Mouse (Mus musculus): ENCODE results near the gene Foxe3. TPM values are rescaled to one million over a fixed set of nuclear protein-coding genes. Genes with fewer than 3 reads are reported as not detected.
A peak's percentile ranks its signal among the peaks of the same experiment; 100 is the strongest.

Gene Foxe3
- polyA plus RNA-seq, 1 experiment from 2014 or later = not detected

DNA sequence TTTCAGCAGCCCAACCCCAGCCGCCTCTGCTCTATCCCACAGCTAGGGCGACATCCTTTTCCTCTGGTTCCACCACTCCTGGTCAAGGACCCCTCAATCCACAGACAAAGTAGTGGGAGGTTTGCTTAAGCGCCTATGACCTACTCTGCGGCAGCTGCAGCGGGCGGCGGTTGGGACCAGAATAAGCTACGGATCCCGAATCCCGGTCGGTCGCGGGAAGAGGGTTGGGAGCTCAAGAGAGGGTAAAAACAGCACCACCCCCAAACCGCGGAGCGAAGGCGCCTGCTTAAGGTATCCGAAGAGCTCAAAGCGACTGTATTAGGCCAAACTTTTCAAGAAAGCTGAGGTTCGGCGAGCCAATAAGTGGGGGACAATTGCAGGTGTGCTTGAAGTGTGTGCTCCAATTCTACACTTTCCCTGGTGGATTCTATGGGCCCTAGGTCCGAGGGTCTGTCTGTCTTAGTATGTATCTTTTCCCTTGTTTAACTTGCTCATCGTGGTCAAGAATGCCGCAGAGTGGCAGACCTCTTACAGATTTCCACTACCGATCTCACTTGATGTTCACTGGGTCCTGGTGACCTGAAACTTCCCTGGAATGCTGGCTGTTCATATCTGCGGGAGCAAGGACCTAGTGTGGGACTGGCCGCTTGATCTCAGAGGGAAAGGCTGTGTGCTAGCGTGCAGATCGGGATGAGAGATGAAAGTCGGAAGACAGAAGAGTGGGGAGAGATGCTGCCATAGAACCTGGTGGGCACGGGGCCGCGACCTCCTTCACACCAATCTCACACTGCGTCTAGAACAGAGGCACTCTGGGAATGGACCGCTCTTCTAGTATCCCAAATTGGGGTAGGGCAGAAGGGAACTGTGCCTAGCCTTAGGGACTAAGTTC, 12.9 kb downstream of the Foxe3 start:
- peaks cover 17% of the 10 kb centered on the region for H3K4me1 ChIP-seq
- no peak overlapping the region for H3K4me3 ChIP-seq
- H3K9ac ChIP-seq = no peak overlapping the region
- H3K27ac ChIP-seq = no peak overlapping the region
- WGBS = 2% methylated on average over 35 of the region's 35 CpGs
- ATAC-seq = no peak
- no peaks in the 10 kb centered on the region for H3K9me3 ChIP-seq (replicated peaks)
- H3K4me2 ChIP-seq = no peak overlapping the region
- H3K27me3 ChIP-seq = peaks cover 97% of the 10 kb centered on the region
- no peaks in the 10 kb centered on the region for H3K36me3 ChIP-seq (ENCODE audit: poor library complexity, severe bottlenecking)

DNA sequence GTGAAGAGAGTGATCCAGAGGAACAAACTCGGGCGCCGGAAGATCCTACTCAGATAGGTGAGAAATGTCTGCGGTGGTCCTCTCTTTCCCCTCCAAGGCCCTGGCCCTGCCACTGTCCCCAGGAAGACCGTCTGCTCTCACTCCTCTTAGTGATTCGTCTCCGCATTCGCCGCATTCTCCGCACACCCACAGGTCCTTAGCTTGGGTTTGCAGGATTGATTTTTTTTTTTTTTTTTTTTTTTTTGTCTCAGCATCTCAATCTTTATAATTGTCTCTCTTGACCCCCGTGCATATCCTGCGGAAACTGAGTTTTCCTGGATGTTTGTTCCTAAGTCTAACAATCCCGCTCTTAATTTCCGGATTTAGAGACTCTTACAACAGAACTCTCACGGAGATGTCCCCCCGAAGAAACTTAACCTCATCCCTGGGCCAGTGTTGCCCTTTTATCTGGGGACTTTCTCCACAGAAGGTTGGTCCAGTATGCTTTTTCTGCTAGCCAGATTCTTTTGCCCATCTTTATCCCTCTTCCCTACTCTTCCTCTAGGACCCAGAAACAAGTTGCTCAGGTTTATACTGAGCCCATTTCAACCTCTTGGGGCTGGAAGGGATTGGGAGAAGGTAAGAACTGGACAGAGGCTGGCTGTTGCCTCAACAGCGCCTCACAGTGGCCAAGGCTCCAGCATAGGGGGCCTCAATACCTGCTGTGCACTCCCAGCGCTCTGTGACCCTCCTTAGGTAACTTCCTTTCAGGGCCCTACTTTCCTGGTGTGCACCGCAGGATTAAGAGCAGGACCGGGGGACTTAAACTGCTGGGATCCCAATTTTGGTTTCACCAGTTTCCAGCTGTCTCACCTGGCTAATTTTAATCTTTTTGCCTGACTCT, 16.0 kb downstream of the Foxe3 start:
- Histone ChIP-seq H3K36me3 (ENCODE audit: poor library complexity, severe bottlenecking) (no peaks in the 10 kb centered on the region), H3K27ac (no peak overlapping the region), H3K4me1 (peaks cover 26% of the 10 kb centered on the region), H3K9me3 (replicated peaks) (no peaks in the 10 kb centered on the region), H3K27me3 (peaks cover 99% of the 10 kb centered on the region), H3K4me2 (peak overlapping the region; percentile 65), H3K9ac (no peak overlapping the region), H3K4me3 (peak overlapping the region; percentile 43)
- no peak for ATAC-seq
- 2% methylated on average over 20 of the region's 20 CpGs for WGBS

DNA sequence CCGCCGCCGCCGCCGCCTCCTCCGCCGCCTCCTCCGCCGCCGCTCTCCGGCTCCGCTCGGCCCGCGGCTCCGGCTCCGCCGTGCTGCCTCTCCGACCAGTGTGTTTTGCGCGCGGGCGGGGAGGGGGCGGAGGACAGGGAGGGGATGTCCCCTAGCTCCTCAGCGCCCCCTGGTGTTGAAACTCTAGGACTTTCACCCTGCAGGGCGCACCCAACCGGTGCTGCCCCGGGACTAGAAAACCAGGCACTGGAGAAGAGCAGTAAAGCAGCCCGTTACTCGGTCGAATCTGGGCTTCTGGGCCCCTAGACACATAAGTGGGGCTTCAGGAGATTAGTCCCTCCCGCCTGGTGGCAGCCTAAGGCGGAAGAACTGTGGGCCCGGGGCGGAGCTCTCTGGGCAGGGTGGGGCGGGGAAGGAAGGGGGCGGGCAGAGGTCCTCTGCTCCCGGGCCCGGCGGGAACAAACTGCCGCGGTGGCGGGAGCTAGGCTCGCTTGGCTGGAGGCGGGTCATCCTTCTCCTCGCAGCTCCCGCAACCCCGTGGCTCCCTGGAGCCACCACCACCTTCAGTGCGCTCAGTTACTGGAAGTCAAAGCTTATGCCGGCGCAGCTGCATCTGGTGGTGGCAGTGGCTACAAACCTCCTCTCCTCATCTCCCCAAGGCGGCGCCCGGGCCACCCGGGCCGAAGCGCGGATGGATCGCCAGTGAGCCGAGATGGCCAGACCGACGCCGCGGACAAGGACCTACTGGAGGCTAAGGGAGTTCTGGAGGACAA, 16.8 kb downstream of the Foxe3 start, which contains the start of gene Foxd2:
Gene Foxd2, minus strand, starts transcription at position 45 of the 773 bp plus-strand sequence.
- 1% methylated on average over 51 of the region's 64 CpGs for WGBS
- Histone ChIP-seq H3K27ac (no peak within 1 kb of the TSS), H3K9ac (peak within 1 kb of the TSS; percentile 55; the same call in 1 of the 2 replicates)

DNA sequence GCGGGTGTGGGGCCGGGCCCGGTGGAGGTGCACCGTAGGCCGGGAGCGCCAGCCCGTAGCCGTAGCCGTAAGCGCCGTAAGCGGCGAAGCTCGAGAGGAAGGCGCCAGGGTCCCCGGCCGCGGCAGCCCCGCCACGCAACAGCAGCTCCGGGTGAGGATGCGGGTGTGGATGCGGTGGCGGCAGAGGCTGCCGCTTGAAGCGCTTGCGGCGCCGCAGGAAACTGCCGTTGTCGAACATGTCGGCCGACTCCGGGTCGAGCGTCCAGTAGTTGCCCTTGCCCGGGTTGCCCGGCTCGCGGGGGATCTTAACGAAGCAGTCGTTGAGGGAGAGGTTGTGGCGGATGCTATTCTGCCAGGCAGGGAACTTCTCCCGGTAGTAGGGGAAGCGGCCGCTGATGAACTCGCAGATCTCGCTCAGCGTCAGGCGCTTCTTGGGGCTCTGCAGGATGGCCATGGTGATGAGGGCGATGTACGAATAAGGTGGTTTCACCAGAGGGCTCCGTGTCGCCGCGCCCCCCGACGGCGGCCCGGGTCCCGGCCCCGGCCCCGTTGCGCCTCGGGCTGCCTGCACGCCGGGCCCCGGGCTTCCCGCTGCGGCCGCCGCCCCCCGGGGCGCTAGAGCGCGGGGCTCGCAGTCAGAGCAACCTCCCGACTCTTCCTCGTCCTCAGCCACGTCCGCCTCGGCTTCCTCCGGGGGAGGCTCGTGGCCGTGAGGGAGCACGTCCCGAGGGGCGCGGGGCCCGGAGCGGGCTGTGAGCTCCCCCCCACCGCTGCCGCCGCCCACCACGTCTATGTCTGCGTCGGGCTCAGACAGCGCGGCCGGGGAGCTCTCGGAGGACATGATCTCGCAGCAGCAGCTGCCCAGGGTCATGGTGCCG, 17.6 kb downstream of the Foxe3 start:
- no peak overlapping the region for H3K27ac ChIP-seq
- ATAC-seq = no peak; the same call in 1 of the 2 replicates
- no peaks in the 10 kb centered on the region for H3K9me3 ChIP-seq (replicated peaks)
- WGBS = 1% methylated on average over 97 of the region's 103 CpGs
- H3K9ac ChIP-seq = peak overlapping the region; percentile 55; the same call in 1 of the 2 replicates
- H3K36me3 ChIP-seq (ENCODE audit: poor library complexity, severe bottlenecking) = no peaks in the 10 kb centered on the region
- H3K27me3 ChIP-seq = peaks cover 99% of the 10 kb centered on the region
- peak overlapping the region; percentile 43 for H3K4me3 ChIP-seq
- peak overlapping the region; percentile 65 for H3K4me2 ChIP-seq
- peaks cover 26% of the 10 kb centered on the region for H3K4me1 ChIP-seq

More for the DNA sequence above, 16.8 kb downstream of the Foxe3 start, which contains the start of gene Foxd2:
- ATAC-seq = peak; percentile 87
- H3K4me2 ChIP-seq = peak within 1 kb of the TSS; percentile 65
- H3K9me3 ChIP-seq (replicated peaks) = no peaks in the 10 kb centered on the region
- peak within 1 kb of the TSS; percentile 43 for H3K4me3 ChIP-seq
- no peaks in the 10 kb centered on the region for H3K36me3 ChIP-seq (ENCODE audit: poor library complexity, severe bottlenecking)
- peaks cover 26% of the 10 kb centered on the region for H3K4me1 ChIP-seq
- peaks cover 99% of the 10 kb centered on the region for H3K27me3 ChIP-seq

DNA sequence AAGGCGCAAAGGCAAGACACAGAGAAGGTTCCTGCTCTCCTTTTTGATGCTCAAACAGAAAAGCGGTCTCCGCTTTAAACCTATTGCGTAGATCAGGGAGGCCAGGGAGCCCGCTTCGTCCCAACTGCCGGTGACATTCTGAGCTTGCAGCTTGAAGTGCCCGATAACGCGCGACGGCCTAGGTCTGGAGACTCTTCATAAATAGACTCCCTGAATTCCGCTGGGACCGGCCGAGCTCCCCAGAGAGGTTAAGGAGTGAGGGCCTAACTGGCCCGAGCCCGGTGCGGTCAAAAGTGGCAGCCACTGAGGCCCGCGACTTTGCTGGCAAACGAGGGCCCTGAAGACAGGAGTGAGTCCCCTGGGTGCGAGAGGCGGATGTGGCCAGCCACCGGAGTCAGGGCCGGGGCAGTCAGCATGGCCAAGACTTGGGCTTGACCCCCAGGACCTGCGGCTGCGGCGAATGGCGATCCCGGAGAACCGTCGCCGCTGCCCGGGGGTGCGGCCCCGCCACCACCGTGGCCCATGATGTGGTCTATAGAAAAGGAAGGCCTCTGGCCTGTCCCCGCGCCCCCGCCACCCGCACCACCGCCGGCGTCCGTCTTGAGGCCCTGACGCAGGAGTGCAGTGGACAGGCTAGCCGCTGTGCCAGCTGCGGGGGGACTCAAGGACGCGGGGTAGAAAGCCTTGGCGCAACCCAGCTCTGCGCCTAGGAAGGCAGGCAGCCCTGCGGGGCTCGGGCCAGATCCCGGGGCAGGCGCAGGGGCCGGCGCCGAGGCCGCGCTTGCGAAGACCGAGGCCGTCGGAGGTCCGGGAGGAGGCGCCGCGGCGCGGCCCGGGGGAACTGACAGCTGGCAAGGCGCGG, 18.5 kb downstream of the Foxe3 start:
- no peak overlapping the region for H3K27ac ChIP-seq
- 1% methylated on average over 74 of the region's 74 CpGs for WGBS
- H3K4me3 ChIP-seq = peak overlapping the region; percentile 43
- no peaks in the 10 kb centered on the region for H3K36me3 ChIP-seq (ENCODE audit: poor library complexity, severe bottlenecking)
- H3K9me3 ChIP-seq (replicated peaks) = no peaks in the 10 kb centered on the region
- 0 out of 2 replicates have a peak overlapping the region, but pooled peaks have one; percentile 55 for H3K9ac ChIP-seq
- H3K4me2 ChIP-seq = peak overlapping the region; percentile 65
- peaks cover 99% of the 10 kb centered on the region for H3K27me3 ChIP-seq
- peaks cover 33% of the 10 kb centered on the region for H3K4me1 ChIP-seq
- ATAC-seq = no peak

DNA sequence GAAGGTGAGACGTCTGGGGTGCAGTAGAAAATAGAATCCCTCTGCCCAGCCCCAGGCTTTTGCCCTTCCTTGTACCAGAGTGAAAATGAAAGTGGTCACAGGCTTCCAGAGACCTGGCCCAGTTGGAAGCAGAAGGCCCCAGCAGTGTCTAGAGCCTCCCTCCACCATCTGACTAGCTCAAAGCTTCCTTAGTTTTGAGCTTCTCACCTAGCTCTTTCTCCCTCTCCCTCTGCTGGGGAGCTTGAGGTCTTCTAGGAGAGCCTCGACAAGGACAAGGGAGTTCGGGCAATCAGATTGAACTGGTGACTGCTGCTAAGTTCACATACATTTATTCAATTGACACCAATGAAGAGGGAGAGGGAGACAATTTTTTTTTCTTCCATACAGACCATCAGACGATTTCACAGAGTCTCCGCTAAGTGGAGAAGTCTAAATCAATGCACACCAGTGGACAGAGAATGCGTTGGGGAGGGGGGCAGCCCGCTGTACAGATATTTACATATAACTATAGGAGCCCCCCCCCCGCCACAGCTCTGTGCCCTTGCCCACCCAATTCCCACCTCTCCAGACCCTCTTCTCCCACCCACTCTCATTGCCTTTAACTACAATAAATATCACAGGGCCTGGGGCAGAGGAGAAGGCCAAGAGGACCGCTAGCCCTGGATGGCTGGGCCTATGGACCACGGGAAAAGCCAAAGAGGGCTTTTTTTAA, 19.7 kb downstream of the Foxe3 start:
- H3K4me3 ChIP-seq = no peak overlapping the region
- H3K9me3 ChIP-seq (replicated peaks) = no peaks in the 10 kb centered on the region
- H3K4me2 ChIP-seq = no peak overlapping the region
- H3K9ac ChIP-seq = no peak overlapping the region
- peaks cover 38% of the 10 kb centered on the region for H3K4me1 ChIP-seq
- no peaks in the 10 kb centered on the region for H3K36me3 ChIP-seq (ENCODE audit: poor library complexity, severe bottlenecking)
- ATAC-seq = no peak
- peaks cover 100% of the 10 kb centered on the region for H3K27me3 ChIP-seq
- 5% methylated on average over 10 of the region's 10 CpGs for WGBS
- no peak overlapping the region for H3K27ac ChIP-seq

DNA sequence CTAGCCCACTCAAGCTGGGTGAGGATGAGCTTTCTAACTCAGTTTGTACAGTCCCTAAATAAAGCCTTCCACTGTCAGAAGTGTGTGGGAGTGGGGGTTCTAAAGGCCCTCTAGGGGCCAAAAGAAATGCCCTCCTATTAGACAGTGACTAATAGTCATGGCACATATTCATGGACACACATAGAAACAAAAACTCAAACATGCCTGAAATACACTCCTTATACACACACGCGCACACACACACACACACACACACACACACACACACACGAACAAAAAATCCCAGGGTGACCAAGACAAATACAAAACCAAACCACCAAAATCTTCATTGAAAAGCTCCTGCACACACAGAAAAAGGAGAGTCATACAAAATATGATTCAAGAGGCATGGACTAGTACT, 20.3 kb downstream of the Foxe3 start:
- Histone ChIP-seq H3K9ac (no peak overlapping the region), H3K9me3 (replicated peaks) (no peaks in the 10 kb centered on the region), H3K27me3 (peaks cover 100% of the 10 kb centered on the region), H3K36me3 (ENCODE audit: poor library complexity, severe bottlenecking) (no peaks in the 10 kb centered on the region), H3K27ac (no peak overlapping the region), H3K4me2 (no peak overlapping the region), H3K4me1 (peaks cover 38% of the 10 kb centered on the region), H3K4me3 (no peak overlapping the region)
- ATAC-seq = no peak
- WGBS = 39% methylated on average over 3 of the region's 3 CpGs

DNA sequence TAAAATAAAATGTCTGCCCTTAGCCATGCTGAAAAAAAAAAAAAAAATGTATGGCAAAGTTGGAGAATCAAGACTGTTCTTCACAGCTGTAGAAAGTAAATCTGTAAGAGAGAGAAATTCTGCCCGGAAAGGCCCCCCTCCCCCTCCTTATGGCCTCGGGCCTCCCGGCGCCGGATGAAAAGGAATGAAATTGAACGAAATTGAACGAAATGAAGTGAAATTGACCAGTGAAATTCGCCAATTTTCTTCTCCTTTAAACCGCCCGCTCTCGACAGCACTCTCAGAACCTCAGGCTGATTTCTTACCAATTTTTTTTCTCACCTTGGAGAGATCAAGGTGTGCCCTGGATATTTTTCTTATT, 22.4 kb downstream of the Foxe3 start:
- Histone ChIP-seq H3K4me3 (no peak overlapping the region), H3K36me3 (ENCODE audit: poor library complexity, severe bottlenecking) (no peaks in the 10 kb centered on the region), H3K27me3 (peaks cover 100% of the 10 kb centered on the region), H3K9me3 (replicated peaks) (no peaks in the 10 kb centered on the region), H3K27ac (no peak overlapping the region), H3K4me2 (no peak overlapping the region), H3K4me1 (peaks cover 26% of the 10 kb centered on the region), H3K9ac (no peak overlapping the region)
- WGBS = 3% methylated on average over 11 of the region's 11 CpGs
- no peak for ATAC-seq

DNA sequence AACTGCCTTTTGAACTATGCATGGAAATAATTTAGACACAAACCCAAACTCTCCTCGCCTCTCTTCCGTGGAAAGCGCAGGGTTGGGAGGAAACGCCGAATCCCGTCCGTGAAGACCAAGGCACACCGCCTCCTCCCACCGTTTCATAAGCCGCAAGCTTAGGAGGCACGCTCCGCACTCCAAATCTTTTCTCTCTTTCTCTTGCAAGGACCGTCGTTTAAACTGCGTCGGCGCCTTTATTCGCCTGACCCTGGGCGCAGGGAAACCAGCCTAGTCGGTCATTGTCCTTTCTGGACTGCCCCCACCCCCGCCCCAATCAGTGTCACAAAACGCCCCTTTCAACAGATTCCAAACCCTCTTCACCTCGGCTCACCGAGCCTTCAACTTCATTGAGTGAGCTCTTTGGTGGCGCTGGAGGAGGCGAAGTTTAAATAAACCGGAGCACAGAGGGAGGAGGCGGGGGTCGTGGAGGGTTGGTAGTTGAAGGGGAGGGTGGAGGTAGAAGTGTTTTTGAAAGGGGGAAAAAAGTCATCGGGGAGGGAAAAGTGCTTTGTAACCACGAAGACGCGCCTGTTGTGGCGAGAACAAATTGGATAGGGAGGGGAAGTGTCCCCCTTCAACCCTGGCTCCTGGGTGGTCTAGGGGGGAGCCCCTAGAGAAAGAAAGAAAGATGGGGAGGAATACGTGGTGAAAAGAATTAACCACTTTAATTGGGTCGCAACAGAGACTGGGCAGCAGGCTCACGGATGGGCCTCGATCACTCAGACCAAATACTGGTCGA, 23.0 kb downstream of the Foxe3 start:
- Histone ChIP-seq H3K4me2 (peak overlapping the region; percentile 45), H3K27me3 (peaks cover 100% of the 10 kb centered on the region), H3K9me3 (replicated peaks) (no peaks in the 10 kb centered on the region), H3K36me3 (ENCODE audit: poor library complexity, severe bottlenecking) (no peaks in the 10 kb centered on the region), H3K4me1 (peaks cover 20% of the 10 kb centered on the region), H3K9ac (no peak overlapping the region), H3K4me3 (no peak overlapping the region), H3K27ac (no peak overlapping the region)
- WGBS = under 1% methylated on average over 39 of the region's 39 CpGs
- ATAC-seq = no peak

All from forebrain, embryonic 13.5 days (tissue).